Mouse (Mus musculus): ENCODE results near the gene Tlr8.

- TF ChIP-seq POLR2A (IDR thresholded peaks at IDR 0.05; ENCODE audit: insufficient read depth, low read depth, low read length) (no peak), CTCF (IDR thresholded peaks at IDR 0.05; ENCODE audit: insufficient read depth, low read depth, low read length) (no peak)
Observed at GRCm38 (mm10) chrX:167227756-167228155, 36.4 kb downstream of the Tlr8 start.
